Mouse (Mus musculus): Measurements from ENCODE around the gene Vmn2r23. TPM values are rescaled to one million over a fixed set of nuclear protein-coding genes. Genes with fewer than 3 reads are reported as not detected.
"Not testable (repeated sequence)": the region's sequence is repeated elsewhere in the genome, so short reads cannot be mapped to it uniquely, and the experiment has no call there.

Vmn2r23 gene
- polyA plus RNA-seq (2016; fragmentation: Nextera tagmentation; extraction: Ambion mirVana) = not detected in 2 replicates

DNA sequence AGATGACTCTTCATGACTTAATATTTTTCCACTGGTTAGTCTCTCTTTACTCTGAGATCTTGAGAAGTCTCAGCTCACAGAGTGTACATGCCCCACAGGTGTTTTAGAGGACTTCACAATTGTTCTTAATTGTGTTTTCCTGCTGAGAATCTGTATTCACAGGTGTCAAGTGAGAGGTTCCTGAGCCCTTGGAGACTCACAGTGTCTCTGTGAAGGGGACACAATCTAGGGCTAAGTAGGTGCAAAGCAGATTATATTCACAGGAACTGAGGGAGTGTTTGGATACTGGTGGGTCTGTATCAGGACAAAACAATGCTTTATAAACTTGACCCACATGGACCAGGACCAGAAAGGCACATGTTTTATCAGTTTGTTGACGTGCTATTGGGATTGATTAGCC lies at the start of gene Vmn2r23:
TSS of gene Vmn2r23 (plus strand) at position 301 of the 400 bp plus-strand sequence.
- no peak for ATAC-seq (ENCODE audit: insufficient number of reproducible peaks, low FRiP score)
- 69% methylated on average over 1 of the region's 1 CpGs for WGBS
- H3K27ac ChIP-seq (ENCODE audit: poor library complexity, severe bottlenecking) = no peak within 1 kb of the TSS
- no peak within 1 kb of the TSS for H3K4me3 ChIP-seq
- H3K4me2 ChIP-seq = no peak within 1 kb of the TSS
- H3K4me1 ChIP-seq (replicated peaks) = no peaks in the 10 kb centered on the region
- no peaks in the 10 kb centered on the region for H3K9me3 ChIP-seq (replicated peaks)
- H3K36me3 ChIP-seq = no peaks in the 10 kb centered on the region
- no peak within 1 kb of the TSS for H3K9ac ChIP-seq
- no peaks in the 10 kb centered on the region for H3K27me3 ChIP-seq (replicated peaks)

DNA sequence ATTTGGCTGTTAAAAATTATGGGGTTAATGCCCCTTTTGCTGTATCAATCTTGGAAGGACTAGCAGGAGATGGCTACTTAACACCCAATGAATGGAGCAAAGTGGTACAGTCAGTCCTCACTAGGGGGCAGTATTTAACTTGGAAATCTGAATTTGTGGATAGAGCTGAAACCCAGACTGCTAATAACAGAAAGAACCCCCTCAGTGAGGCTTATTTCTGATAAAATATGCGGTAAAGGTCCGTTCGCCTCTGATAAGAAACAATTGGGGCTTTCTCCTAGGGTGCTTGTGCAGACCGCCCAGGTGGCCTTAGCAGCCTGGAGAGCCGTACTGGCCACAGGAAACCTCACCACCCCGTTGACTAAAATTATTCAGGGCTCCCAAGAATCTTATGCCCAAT lies 45.4 kb upstream of the Vmn2r23 start:
- no peak for ATAC-seq (ENCODE audit: insufficient number of reproducible peaks, low FRiP score)
- H3K9me3 ChIP-seq (replicated peaks) = no peaks in the 10 kb centered on the region
- H3K9ac ChIP-seq = no peak overlapping the region
- no peaks in the 10 kb centered on the region for H3K27me3 ChIP-seq (replicated peaks)
- 42% methylated on average over 6 of the region's 6 CpGs for WGBS
- no peak overlapping the region for H3K4me2 ChIP-seq
- no peak overlapping the region for H3K27ac ChIP-seq (ENCODE audit: poor library complexity, severe bottlenecking)
- H3K4me3 ChIP-seq = no peak overlapping the region
- no peaks in the 10 kb centered on the region for H3K4me1 ChIP-seq (replicated peaks)
- H3K36me3 ChIP-seq = no peaks in the 10 kb centered on the region

DNA sequence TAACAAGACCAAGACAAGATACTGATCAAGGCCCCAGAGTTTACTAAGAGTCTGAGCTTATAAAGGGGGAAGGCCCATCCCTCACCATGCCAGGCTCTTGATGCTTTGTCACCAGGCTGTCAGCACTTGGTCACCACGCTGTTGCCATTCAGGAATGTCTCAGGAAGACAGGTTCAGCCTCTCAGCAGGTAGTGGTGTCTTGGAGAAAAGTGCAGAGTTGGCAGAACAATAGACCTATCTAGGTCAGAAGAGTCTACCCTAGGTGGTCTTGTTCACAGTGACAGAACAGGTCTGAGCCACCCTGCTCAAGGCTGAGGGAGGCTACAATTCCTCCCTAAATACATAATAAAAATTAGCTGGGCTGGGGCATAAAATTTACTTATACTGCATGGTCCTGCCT lies 5.8 kb upstream of the Vmn2r23 start:
- not testable (repeated sequence) for H3K4me3 ChIP-seq; H3K4me1 ChIP-seq (replicated peaks); H3K36me3 ChIP-seq; H3K9me3 ChIP-seq (replicated peaks); H3K27ac ChIP-seq (ENCODE audit: poor library complexity, severe bottlenecking); H3K4me2 ChIP-seq; H3K27me3 ChIP-seq (replicated peaks); ATAC-seq (ENCODE audit: insufficient number of reproducible peaks, low FRiP score); H3K9ac ChIP-seq
- WGBS = 41% methylated on average over 1 of the region's 1 CpGs

DNA sequence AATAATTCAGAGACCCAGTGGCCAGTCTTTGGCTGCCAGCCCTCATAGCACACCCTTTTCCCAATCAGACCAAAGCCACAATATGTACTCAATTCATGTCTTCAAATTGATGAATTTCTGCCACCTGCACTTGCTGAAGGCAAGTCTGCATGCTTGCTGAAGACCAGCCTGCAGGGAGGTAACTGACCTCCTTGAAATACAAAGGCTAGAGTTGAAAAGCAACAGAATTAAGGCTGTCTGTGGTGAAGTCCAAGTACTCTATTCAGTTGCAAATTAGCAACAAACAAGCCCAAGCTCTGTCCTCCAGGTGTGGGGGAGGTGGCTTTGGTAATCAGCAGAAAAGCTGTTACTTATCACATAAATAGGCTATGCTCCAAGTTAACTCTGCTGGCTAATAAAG lies 5.3 kb upstream of the Vmn2r23 start:
- ATAC-seq (ENCODE audit: insufficient number of reproducible peaks, low FRiP score) = no peak
- no peaks in the 10 kb centered on the region for H3K27me3 ChIP-seq (replicated peaks)
- H3K9ac ChIP-seq = no peak overlapping the region
- no peaks in the 10 kb centered on the region for H3K9me3 ChIP-seq (replicated peaks)
- H3K36me3 ChIP-seq = no peaks in the 10 kb centered on the region
- H3K4me2 ChIP-seq = no peak overlapping the region
- H3K4me1 ChIP-seq (replicated peaks) = no peaks in the 10 kb centered on the region
- H3K4me3 ChIP-seq = no peak overlapping the region
- no peak overlapping the region for H3K27ac ChIP-seq (ENCODE audit: poor library complexity, severe bottlenecking)

DNA sequence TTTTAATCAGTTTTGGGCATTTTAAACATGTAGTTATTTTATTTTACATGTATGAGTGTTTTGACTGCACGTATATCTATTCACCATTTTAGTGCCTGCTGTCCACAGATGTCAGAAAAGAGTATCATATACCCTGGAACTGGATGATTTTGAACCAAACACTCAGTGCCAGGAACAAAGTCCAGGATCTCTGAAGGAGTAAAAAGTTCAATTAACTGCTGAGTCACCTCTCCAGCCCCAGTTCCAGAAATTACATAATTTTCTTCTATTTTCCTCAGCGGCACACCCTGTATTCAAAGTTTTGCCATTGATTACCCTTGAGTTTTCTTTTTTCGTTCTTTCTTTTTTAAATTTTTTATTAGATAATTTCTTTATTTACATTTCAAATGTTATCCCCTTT lies 67.6 kb downstream of the Vmn2r23 start:
- 81% methylated on average over 3 of the region's 3 CpGs for WGBS
- Histone ChIP-seq H3K4me3 (no peak overlapping the region), H3K27me3 (replicated peaks) (no peaks in the 10 kb centered on the region), H3K4me1 (replicated peaks) (no peaks in the 10 kb centered on the region), H3K9me3 (replicated peaks) (no peaks in the 10 kb centered on the region), H3K36me3 (no peaks in the 10 kb centered on the region), H3K9ac (no peak overlapping the region), H3K27ac (ENCODE audit: poor library complexity, severe bottlenecking) (no peak overlapping the region), H3K4me2 (no peak overlapping the region)
- no peak for ATAC-seq (ENCODE audit: insufficient number of reproducible peaks, low FRiP score)

DNA sequence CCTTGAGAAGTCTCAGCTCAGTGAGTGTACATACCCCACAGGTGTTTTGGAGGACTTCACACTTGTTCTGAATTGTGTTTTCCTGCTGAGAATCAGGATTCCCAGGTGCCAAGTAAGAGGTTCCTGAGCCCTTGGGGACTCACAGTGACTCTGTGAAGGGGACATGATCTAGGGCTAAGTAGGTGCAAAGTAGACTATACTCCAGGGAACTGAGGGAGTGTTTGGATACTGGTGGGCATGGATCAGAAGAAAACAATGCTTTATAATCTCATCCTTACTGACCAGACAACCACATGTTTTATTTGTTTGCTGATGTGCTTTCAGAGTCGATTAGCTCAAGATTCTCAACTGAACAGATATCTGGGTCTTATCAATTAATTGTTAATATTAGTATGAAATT lies 76.1 kb downstream of the Vmn2r23 start, which contains the start of gene Vmn2r24:
TSS of gene Vmn2r24 (plus strand) at position 301 of the 400 bp plus-strand sequence.
- H3K4me2 ChIP-seq = no peak within 1 kb of the TSS
- H3K9ac ChIP-seq = no peak within 1 kb of the TSS
- no peaks in the 10 kb centered on the region for H3K4me1 ChIP-seq (replicated peaks)
- no peaks in the 10 kb centered on the region for H3K9me3 ChIP-seq (replicated peaks)
- H3K27me3 ChIP-seq (replicated peaks) = no peaks in the 10 kb centered on the region
- WGBS = 76% methylated on average over 1 of the region's 1 CpGs
- H3K36me3 ChIP-seq = no peaks in the 10 kb centered on the region
- H3K4me3 ChIP-seq = no peak within 1 kb of the TSS
- no peak for ATAC-seq (ENCODE audit: insufficient number of reproducible peaks, low FRiP score)
- H3K27ac ChIP-seq (ENCODE audit: poor library complexity, severe bottlenecking) = no peak within 1 kb of the TSS

DNA sequence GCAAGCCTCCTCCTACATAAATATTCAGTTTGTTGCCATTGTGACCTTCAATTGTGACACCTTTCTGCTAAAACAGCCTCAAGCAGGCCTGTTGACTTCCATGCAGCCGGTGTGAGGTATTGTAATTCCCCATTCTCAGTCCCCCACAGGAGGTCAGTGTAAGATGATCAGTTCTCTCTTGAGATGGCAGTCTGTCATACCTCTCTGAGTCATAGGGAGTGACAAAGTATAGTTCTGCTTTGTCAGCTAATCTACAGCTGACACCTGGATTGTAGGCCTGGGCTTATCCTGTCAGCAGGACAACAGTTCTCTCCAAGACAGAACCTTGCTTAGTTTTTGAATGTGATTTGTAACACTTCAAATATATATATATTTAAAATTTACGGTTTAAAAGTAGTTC lies 82.4 kb downstream of the Vmn2r23 start:
- 57% methylated on average over 2 of the region's 2 CpGs for WGBS
- no peaks in the 10 kb centered on the region for H3K36me3 ChIP-seq
- no peak overlapping the region for H3K9ac ChIP-seq
- H3K27ac ChIP-seq (ENCODE audit: poor library complexity, severe bottlenecking) = no peak overlapping the region
- no peak for ATAC-seq (ENCODE audit: insufficient number of reproducible peaks, low FRiP score)
- H3K27me3 ChIP-seq (replicated peaks) = no peaks in the 10 kb centered on the region
- H3K4me1 ChIP-seq (replicated peaks) = no peaks in the 10 kb centered on the region
- no peaks in the 10 kb centered on the region for H3K9me3 ChIP-seq (replicated peaks)
- no peak overlapping the region for H3K4me2 ChIP-seq
- H3K4me3 ChIP-seq = no peak overlapping the region

DNA sequence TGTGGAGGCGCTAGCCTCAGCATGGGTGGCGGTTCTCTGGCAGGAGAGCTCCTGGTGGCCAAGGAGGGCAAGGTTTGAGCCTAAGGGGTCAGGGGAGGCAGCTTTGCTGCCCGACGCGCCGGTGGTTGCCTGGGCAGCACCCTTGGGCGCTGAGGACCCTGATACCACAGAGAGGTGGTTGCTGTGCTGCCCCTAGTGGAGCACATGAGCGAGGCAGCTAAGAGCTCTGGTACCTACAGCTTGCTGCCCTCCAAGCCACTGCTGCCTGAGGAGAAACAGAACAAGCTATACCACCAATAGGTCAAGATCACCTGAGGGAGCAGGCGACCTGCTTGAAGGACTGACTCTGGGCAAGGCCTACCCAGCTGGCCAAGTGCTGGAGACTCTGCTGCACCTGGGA lies 91.3 kb downstream of the Vmn2r23 start:
- Histone ChIP-seq H3K9me3 (replicated peaks) (0 out of 2 replicates have a peak, but pooled peaks cover 3% of the 10 kb centered on the region), H3K4me1 (replicated peaks) (no peaks in the 10 kb centered on the region), H3K4me3 (no peak overlapping the region), H3K27ac (ENCODE audit: poor library complexity, severe bottlenecking) (no peak overlapping the region), H3K4me2 (no peak overlapping the region), H3K36me3 (no peaks in the 10 kb centered on the region), H3K27me3 (replicated peaks) (no peaks in the 10 kb centered on the region), H3K9ac (no peak overlapping the region)
- no peak for ATAC-seq (ENCODE audit: insufficient number of reproducible peaks, low FRiP score)
- WGBS = 33% methylated on average over 9 of the region's 9 CpGs

Other genes starting within 250 kb of the Vmn2r23 start
- not detected in 2 replicates for gene Vmn2r21, start 169.3 kb upstream of the Vmn2r23 start, polyA plus RNA-seq (2016; fragmentation: Nextera tagmentation; extraction: Ambion mirVana)
- gene Vmn2r22, start 51.9 kb upstream of the Vmn2r23 start, polyA plus RNA-seq (2016; fragmentation: Nextera tagmentation; extraction: Ambion mirVana) = not detected in 2 replicates
- gene Vmn2r24, start 76.2 kb downstream of the Vmn2r23 start, polyA plus RNA-seq (2016; fragmentation: Nextera tagmentation; extraction: Ambion mirVana) = not detected in 2 replicates
- gene Vmn2r25, start 150.8 kb downstream of the Vmn2r23 start, polyA plus RNA-seq (2016; fragmentation: Nextera tagmentation; extraction: Ambion mirVana) = not detected in 2 replicates